Mouse (Mus musculus) heart, postnatal 36 days (tissue): ENCODE data around the gene Fev. TPM values are rescaled to one million over a fixed set of nuclear protein-coding genes. Genes with fewer than 3 reads are reported as not detected.

Experiments
- DNase-seq, 2 experiments: peaks; one replicate each; pipeline ENCODE4 v3.0.0; 2021 to 2022
- intact Hi-C: fragments of 180-260 bp; cut with DNase I; formaldehyde crosslinking; loops from one replicate; pipeline ENCODE4 v1.15.1; 2025
- total RNA-seq, 2 experiments: library from RNA; stranded (reverse); gene quantifications; 2 replicates each; pipeline ENCODE4 v1.2.3; 2021

Fev gene
- total RNA-seq, 2 experiments from 2014 or later: not detected

DNA sequence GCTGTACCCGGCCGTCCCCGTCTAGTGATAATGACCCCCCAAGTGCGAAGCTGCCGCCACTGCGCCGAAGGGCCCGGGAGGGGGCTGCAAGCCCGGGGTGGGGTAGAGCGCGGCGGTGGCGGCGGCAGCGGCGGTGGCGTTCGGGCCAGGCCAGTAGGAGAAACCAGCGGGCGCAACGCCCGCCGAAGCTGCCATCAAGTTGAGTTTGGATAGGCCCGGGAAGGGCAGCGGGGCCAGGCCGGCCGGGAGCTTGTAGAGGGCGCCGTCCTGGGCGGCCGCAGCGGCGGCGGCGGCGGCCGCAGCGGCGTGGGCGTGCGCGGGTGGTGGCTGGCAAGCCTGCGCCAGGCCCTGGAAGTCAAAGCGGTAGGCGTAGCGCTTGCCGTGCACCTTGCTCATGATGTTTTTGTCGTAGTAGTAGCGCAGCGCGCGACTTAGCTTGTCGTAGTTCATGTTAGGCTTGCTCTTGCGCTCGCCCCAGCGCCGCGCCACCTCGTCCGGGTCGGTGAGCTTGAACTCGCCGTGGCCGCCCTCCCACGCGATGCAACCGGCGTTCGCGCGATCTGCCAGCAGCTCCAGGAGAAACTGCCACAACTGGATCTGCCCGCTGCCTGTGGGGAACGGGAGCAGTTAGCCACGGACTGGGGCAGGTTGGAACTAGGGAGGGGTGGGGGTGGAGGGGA, 3.0 kb downstream of the Fev start:
- DNase-seq: no peak
- intact Hi-C loops: loop anchor here (2.0 to 5.0 kb wide), 2 partner anchors 19 to 135 kb away; no protein-coding TSS in a partner anchor

GRCm38 (mm10) chr1:74880785-74881360, 4.3 kb downstream of the Fev start:
- peak; percentile 62 to 77 for DNase-seq
- intact Hi-C loops: loop anchor here (5.0 kb wide), 1 partner anchor 136 kb away; no protein-coding TSS in a partner anchor

DNA sequence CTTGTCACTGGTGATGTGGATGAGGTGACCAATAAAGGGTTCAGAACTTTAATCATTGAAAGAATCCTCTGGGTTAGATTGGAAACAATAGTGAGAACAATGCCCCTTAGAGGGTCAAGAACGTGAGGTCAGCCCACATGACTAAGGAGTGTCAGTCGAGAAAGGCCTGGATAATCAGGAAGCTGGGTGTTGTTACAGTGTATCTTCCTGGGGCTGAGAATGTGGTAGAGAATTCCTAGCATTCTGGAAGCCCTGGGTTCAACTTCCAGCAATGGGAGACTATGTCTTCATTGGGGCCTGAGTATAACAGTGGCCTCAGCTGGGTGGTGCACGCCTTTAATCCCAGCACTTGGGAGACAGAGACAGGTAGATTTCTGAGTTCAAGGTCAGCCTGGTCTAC, 8.0 kb downstream of the Fev start:
- intact Hi-C loops: no loop called here
- no peak for DNase-seq

- intact Hi-C loops: no loop called here
These were observed 13.0 kb downstream of the Fev start for GRCm38 (mm10) chr1:74872218-74872617.

DNA sequence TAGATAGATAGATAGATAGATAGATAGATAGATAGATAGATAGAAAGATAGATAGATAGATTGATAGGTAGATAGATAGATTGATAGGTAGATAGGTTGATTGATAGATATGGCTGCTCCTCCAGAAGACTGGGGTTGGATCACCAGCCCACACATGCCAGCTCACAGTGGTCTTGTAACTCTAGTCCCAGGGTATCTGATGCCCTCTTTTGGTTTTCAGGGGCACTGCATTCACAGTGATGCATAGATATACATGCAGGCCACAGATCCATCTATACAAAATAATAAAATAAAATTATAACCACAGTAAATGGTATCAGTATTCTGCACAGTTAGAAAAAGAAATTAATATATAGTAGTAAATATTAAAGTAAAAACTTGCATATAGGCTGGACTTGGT, 23.4 kb downstream of the Fev start:
- intact Hi-C loops: no loop called here
- DNase-seq: no peak

More at GRCm38 (mm10) chr1:74872218-74872617, 13.0 kb downstream of the Fev start:
- no peak for DNase-seq

DNA sequence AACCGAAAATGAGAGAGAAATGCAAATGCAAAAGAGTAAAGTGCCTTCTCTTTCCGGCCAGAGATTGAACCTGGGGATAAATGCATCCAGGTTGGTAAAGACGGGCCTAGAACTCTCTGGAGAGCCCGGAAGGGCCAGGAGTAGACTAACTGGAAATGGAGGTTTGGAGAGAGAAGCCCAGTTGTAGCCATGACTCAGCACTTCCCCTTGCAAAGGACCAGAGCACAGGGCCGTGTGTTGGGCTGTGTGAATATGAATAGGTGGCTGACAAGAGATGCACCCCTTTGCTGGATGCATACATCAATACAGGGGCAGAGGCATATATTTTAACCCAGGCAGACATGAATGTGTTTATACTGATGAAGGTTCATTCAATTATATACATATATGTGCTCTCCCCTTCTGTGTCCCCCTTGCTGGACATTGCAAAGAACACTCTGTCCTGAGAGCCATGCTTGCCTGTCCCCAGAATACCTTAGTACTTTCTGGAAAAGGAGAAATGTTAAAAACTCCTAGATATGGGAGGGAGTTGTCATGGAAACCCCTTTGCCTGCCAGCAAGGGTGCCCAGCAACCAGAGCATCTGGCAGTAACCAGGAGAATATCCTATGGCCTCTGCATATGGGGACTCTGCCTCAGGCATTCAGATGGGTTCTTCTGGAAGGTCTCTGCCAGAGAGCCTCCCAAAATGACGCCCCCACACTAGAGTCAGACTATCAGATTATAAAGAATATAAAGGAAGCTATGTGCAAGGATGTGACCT, 25.8 kb downstream of the Fev start:
- DNase-seq: no peak
- intact Hi-C loops: no loop called here

DNA sequence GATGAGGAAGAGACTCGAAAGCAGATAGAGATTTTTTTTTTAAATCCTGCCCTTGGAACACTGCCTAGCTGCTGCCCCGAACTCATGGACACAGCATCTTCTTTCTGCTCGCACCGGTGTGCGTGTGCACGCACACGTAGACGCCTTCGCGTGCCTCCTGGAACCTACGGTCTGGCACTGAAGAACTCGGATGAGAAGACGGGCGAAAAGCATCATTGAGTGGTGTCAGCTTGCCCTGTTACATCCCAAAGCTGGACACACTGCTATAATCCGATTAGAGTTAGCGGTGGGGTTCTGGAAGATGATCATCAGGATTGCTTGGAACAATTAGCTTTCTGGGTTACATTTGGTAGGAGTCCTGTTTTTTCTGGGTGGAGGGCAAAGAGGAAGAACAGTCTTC, 26.4 kb downstream of the Fev start:
- intact Hi-C loops: no loop called here
- DNase-seq: no peak

- intact Hi-C loops: no loop called here
- peak; percentile 50 to 67 for DNase-seq
These were observed 27.0 kb downstream of the Fev start for GRCm38 (mm10) chr1:74858171-74858719.

- intact Hi-C loops: no loop called here
- no peak for DNase-seq
These were observed 27.5 kb downstream of the Fev start for GRCm38 (mm10) chr1:74857677-74858076.

GRCm38 (mm10) chr1:74857201-74857600, 28.0 kb downstream of the Fev start:
- DNase-seq: no peak
- intact Hi-C loops: no loop called here

- no peak for DNase-seq
- intact Hi-C loops: no loop called here
These were observed 28.4 kb downstream of the Fev start for GRCm38 (mm10) chr1:74856791-74857190.

GRCm38 (mm10) chr1:74856439-74856720, 28.8 kb downstream of the Fev start:
- intact Hi-C loops: no loop called here
- DNase-seq: no peak

GRCm38 (mm10) chr1:74855651-74856438, 29.4 kb downstream of the Fev start:
- no peak for DNase-seq
- intact Hi-C loops: no loop called here

DNA sequence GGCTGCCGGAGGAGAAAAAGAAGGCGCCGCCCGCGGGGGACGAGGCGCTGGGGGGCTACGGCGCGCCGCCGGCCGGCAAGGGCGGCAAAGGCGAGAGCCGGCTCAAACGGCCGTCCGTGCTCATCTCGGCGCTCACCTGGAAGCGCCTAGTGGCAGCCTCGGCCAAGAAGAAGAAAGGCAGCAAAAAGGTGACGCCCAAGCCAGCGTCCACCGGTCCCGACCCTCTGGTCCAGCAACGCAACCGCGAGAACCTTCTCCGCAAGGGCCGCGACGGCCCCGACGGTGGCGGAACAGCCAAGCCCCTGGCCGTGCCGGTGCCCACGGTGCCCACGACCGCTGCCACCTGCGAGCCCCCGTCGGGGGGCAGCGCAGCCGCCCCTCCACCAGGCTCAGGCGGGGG, 30.1 kb downstream of the Fev start:
- DNase-seq: no peak
- intact Hi-C loops: no loop called here

GRCm38 (mm10) chr1:74854306-74855056, 30.7 kb downstream of the Fev start, which contains the start of gene Cdk5r2:
Cdk5r2 (plus strand) TSS chr1:74854934.
- DNase-seq: peak; percentile 69 to 71
- intact Hi-C loops: no loop called here

DNA sequence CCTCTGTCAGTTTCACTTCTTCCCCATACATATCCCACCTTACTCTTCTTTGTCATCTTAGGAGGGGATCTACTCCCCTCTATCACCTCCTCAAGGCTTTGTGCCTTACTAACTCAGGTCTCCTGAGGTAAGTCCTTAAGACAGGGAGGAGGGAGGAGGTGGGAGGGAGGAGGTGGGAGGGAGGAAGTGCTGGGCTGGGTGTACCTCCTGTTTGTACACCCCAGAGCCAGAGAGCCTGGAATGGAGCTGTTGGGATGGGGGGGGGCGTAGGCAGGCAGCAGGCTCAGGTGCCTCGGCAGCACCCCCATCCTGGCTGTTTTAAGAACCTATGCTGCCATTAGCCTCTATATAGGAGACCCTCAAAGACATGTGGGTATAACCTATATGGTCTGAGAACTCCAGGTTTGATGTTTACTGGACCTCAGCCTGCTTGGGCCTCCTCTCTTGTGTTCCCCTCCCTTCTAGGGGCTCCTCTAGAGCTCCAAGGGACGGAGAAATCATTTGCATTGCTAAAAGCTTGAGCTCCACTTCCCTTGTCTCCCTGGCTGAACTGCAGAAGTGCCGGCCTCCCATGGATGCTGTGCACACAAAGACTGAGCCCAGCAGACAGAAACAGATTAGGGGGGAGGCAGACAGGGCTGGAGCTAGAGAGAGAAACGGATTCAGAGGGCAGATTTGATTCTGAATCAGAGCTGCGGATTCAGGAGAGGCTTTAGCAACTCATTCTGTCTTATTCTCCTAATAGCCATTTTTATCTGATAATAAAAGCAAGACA, 34.0 kb downstream of the Fev start:
- no peak for DNase-seq
- intact Hi-C loops: no loop called here

DNA sequence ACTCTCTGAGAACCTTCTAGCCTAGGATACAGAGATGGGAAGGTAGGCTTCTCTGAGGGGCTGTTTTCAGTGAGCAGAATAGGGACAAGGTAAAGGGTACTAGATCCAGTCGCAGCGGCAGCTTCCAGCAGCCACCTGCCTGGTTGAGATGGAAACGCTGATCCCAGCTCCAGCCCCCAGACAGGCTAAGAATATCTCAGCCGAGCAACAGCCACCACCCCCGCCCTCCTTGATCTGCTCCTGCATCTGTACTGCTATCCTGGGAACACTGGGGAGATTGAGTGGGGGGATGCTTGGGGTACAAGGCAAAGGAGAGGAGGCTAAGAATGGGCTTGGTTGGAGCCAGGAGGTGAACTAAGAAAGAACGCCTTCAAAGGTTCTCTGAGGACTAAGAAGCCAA, 35.0 kb downstream of the Fev start:
- intact Hi-C loops: no loop called here
- DNase-seq: no peak

DNA sequence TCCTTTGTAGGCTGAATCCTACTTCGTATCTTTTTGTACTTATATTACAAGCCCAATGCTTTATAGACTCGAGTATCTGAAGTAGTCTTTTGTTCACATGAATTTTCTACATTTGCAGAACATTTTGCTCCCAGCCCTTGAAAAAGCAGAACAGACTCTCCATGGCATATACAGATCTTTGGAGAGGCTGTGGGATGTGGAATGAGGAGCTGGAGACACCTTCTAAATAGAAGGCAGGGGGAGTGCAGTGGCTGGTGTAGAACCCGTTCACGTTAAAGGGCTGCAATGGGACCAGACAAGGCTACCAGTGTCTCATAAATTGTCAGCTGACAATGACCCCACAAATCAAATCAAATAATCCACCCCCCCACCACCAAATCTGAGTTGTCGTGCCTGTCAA, 36.3 kb downstream of the Fev start:
- no peak for DNase-seq
- intact Hi-C loops: no loop called here

DNA sequence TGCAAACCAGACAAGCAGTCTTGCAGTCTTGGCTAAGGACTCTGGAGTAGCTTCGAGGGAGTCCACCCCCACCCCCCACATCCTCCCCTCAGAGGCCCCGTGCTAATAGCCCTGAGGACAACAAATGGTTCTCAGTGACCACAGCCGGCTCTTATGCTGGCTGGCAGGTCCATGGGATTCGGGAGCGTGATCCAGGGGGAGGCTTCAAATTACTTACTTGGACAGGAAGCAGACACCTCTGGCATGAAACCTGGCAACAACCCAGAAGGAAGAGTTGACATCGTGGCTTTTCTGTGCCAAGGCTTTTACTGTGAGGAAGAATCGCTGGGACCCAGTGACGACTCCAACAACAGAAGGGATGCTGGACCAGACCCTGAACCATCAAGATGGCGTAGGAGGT, 38.9 kb downstream of the Fev start:
- intact Hi-C loops: no loop called here
- no peak for DNase-seq
